Mouse (Mus musculus) stomach, postnatal 0 days (tissue): Measurements from ENCODE around the gene Tmem182. TPM values are rescaled to one million over a fixed set of nuclear protein-coding genes. Genes with fewer than 3 reads are reported as not detected.

Experiments used
- ATAC-seq: fragments of 200-750 bp; cut with Nextera tagmentation; 2 replicates; pipeline ENCODE4 v1.8.0; 2017; ENCODE audit not compliant: low FRiP score, low TSS enrichment
- DNase-seq: peaks from one replicate; pipeline ENCODE4 v3.0.0-alpha.2; 2016; ENCODE audit warnings: low spot score
- H3K27ac ChIP-seq: fragments of 300-500 bp; sonication (generic); replicated peaks from 2 replicates; pipeline ENCODE4 v1.5.1; 2014; ENCODE audit warnings: mild to moderate bottlenecking, control low read depth
- H3K27me3 ChIP-seq: fragments of 300-500 bp; sonication (generic); 2 replicates; pipeline ENCODE4 v1.6.1; 2014; ENCODE audit warnings: low read length; ENCODE audit not compliant: control insufficient read depth, insufficient read depth
- H3K36me3 ChIP-seq: fragments of 300-500 bp; sonication (generic); 2 replicates; pipeline ENCODE4 v1.6.1; 2014; ENCODE audit warnings: low read length, mixed read lengths; ENCODE audit not compliant: control insufficient read depth, insufficient read depth
- H3K4me1 ChIP-seq: fragments of 300-500 bp; sonication (generic); replicated peaks from 2 replicates; pipeline ENCODE4 v1.6.1; 2014; ENCODE audit warnings: antibody characterized with exemption; ENCODE audit not compliant: control insufficient read depth, insufficient read depth
- H3K4me2 ChIP-seq: fragments of 300-500 bp; sonication (generic); replicated peaks from 2 replicates; pipeline ENCODE4 v1.6.1; 2014; ENCODE audit warnings: low read depth, mild to moderate bottlenecking, control low read depth, moderate library complexity
- H3K4me3 ChIP-seq: fragments of 300-500 bp; sonication (generic); 2 replicates; pipeline ENCODE4 v1.5.1; 2014; ENCODE audit warnings: low read depth, low read length, control low read depth
- H3K9ac ChIP-seq: fragments of 300-500 bp; sonication (generic); 2 replicates; pipeline ENCODE4 v1.6.1; 2014; ENCODE audit warnings: mild to moderate bottlenecking, low read length, control low read depth, mixed read lengths
- H3K9me3 ChIP-seq: fragments of 300-500 bp; sonication (generic); 2 replicates; pipeline ENCODE4 v1.6.1; 2016; ENCODE audit warnings: low read length; ENCODE audit not compliant: control insufficient read depth
- CTCF ChIP-seq: IDR thresholded peaks from 2 replicates; pipeline ENCODE4 v1.5.1; 2016; ENCODE audit warnings: antibody characterized with exemption, low read depth, mild to moderate bottlenecking, moderate library complexity
- EP300 ChIP-seq: optimal IDR thresholded peaks from 2 replicates; pipeline ENCODE3; 2016; ENCODE audit warnings: antibody characterized with exemption
- whole genome bisulfite sequencing: fragments of 180-500 bp; shearing (Covaris S2); extraction: QIAGEN DNeasy Blood & Tissue Kit; methylation state at CpG from one replicate; pipeline ENCODE4 v1.1.7; 2014; 5-methylcytosine and 5-hydroxymethylcytosine counted together
- polyA plus RNA-seq: library from polyadenylated mRNA; unstranded; fragments of >200 nt; fragmentation: Nextera tagmentation; extraction: Ambion mirVana; gene quantifications from 2 replicates; pipeline ENCODE4 v1.2.1, GENCODE M21; 2015

Gene Tmem182
- polyA plus RNA-seq, 1 experiment from 2014 or later = 0.17 TPM

DNA sequence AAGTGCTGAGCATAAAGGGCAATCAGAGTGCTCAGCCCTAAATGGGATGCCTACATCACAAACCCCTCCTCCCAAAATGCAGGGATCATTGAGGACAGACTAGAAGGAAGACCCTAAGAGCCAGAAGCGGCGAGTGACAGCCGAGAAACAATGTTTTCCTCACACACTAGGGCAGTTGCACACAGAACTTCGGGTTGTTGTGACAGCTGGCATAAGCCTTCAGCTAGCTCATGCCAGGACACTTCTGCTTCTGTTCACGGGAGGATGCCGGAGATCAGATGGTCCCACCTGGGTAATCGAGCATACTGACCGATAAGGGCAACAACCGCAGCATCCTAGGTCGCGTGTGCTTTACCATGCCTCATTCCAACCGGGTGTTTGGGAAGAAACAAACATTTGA is 1.3 kb upstream of the Tmem182 start:
- Histone ChIP-seq H3K36me3 (no peaks in the 10 kb centered on the region), H3K9ac (no peak overlapping the region), H3K27ac (no peak overlapping the region), H3K4me2 (no peak overlapping the region), H3K4me3 (no peak overlapping the region), H3K9me3 (no peaks in the 10 kb centered on the region), H3K27me3 (no peaks in the 10 kb centered on the region), H3K4me1 (no peaks in the 10 kb centered on the region)
- TF ChIP-seq CTCF (no peak), EP300 (no peak)
- ATAC-seq = no peak
- 91% methylated on average over 12 of the region's 12 CpGs for WGBS
- no peak for DNase-seq

DNA sequence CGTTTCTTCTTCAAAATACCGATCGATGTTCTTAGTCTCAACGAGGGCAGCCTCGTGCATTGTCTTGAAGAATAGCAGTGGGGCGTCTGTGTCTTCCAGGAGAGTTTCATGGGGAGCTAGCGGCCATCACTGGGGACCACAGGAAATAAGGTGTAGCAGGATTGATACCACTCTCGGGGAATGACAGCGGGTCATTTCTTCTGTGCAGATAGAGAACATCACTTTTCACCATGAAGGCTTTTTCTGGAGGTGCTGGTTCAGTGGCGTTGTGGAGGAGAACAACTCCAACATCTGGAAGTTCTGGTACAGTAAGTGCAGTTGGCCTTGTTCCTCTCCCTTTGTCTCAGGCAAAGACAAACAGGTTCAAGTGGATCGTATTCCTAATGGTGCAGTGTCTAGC is 490 bp downstream of the Tmem182 start:
- no peak for TF ChIP-seq CTCF
- no peak for TF ChIP-seq EP300
- 86% methylated on average over 11 of the region's 11 CpGs for WGBS
- no peak for DNase-seq

DNA sequence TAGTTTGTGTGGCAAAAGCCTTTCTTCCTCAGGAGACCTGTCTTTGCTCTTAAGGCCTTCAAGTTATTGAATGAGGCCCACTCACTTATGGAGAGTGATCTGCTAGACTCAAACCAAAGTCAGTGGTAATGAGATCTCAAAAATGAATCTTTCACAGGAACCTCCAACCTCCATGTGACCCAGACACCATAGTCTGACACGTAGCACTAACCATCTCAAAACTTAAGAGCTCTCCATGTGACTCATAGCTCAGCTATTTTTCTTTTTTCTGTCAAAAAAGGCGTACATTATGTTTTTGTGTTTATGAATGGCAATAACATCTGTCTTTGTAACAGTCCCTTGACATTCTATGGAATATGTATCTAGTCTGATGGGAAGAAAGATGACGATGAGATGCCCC is 3.2 kb downstream of the Tmem182 start:
- Histone ChIP-seq H3K4me1 (no peaks in the 10 kb centered on the region), H3K9ac (no peak overlapping the region), H3K27ac (no peak overlapping the region), H3K27me3 (no peaks in the 10 kb centered on the region), H3K36me3 (no peaks in the 10 kb centered on the region), H3K4me2 (no peak overlapping the region), H3K9me3 (no peaks in the 10 kb centered on the region), H3K4me3 (no peak overlapping the region)
- TF ChIP-seq EP300 = no peak
- DNase-seq = no peak
- no peak for ATAC-seq
- WGBS = 68% methylated on average over 3 of the region's 3 CpGs

More for the DNA sequence above, 490 bp downstream of the Tmem182 start:
- Histone ChIP-seq H3K4me1 (no peaks in the 10 kb centered on the region), H3K9ac (no peak overlapping the region), H3K4me3 (no peak overlapping the region), H3K4me2 (no peak overlapping the region), H3K9me3 (no peaks in the 10 kb centered on the region), H3K27ac (no peak overlapping the region), H3K36me3 (no peaks in the 10 kb centered on the region), H3K27me3 (no peaks in the 10 kb centered on the region)
- no peak for ATAC-seq

DNA sequence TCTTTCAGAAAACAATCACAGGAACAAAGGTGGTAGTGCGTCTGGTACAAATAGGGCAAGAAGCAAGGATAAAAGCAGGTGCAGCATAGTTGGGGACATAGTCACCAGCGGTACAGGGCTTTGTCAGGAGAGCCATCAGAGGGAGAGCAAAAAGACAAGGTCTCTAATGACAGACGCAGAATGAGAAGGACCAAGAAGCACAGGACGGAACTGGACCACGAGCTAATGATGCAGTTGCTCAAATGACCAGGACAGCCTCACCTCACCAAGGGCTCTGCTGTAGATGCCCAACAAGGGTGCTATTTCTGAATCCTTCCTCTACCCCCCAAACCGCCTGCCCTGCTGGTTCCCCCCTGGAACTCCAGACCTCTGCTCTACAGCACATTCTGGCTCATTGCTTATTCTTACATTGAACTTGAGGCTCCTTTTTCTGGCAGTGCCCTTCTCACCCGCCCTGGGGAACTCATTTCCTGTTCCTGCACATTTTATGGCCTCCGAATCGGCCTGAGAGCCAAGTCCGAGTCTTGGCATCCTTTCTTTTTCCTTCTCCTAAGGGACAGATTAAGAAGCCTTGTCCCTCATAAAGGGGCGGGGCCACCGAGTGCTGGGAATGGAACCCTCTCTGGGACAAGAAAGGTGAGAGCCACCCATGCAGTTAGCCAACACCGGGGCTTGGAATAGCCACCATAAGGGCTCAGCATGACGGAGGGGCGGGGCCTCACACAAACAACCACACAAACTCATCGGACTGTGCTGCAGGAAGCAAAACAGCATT is 9.9 kb downstream of the Tmem182 start:
- Histone ChIP-seq H3K27ac (no peak overlapping the region), H3K4me1 (no peaks in the 10 kb centered on the region), H3K4me2 (no peak overlapping the region), H3K9ac (no peak overlapping the region), H3K4me3 (no peak overlapping the region), H3K27me3 (no peaks in the 10 kb centered on the region), H3K9me3 (no peaks in the 10 kb centered on the region), H3K36me3 (no peaks in the 10 kb centered on the region)
- DNase-seq (no peak), ATAC-seq (no peak)
- TF ChIP-seq CTCF (no peak), EP300 (no peak)
- WGBS = 59% methylated on average over 16 of the region's 16 CpGs

DNA sequence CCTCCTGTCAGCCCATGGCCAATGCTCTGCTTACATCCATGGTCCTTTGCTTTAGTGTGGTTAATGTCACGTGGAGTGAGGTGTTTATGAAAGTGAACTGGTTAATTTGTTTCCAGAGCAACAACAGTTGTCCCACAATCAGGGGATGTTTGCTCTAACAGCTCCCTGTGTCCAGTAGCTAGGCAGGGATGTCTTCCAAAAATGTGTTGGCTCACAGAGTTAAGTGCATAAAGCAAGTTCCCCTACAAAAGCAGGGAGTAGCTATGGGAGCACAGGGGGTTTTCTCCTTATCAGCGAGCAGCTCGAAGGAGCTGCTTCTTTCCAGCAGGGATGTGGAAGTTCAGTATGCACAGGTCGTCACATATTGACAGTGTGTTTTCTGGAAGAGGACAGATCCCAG is 19.1 kb downstream of the Tmem182 start:
- no peak overlapping the region for H3K4me3 ChIP-seq
- no peak overlapping the region for H3K27ac ChIP-seq
- no peaks in the 10 kb centered on the region for H3K4me1 ChIP-seq
- H3K9me3 ChIP-seq = no peaks in the 10 kb centered on the region
- no peak overlapping the region for H3K9ac ChIP-seq
- DNase-seq = no peak
- 42% methylated on average over 4 of the region's 4 CpGs for WGBS
- no peaks in the 10 kb centered on the region for H3K27me3 ChIP-seq
- H3K4me2 ChIP-seq = no peak overlapping the region
- no peak for ATAC-seq
- TF ChIP-seq CTCF (no peak), EP300 (no peak)
- no peaks in the 10 kb centered on the region for H3K36me3 ChIP-seq

DNA sequence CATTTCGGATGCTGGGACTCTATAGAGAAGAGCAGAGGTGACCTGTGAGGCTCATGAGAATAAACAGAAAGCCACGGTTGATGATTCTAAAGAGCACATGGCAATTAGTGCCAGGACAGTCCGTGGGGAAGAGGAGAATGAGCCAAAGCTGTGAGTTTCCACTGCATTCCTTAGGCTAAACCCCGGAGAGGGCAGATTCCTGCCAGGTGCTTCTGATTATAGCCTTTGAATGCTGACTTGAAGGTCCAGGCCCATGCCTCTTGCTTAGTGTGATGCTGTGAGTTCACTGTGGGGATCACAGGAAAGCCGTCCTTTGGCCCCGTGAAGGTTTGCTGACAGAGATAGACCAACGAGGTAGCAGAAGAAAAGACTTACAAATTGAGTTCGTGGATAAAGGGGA is 19.5 kb downstream of the Tmem182 start:
- no peak overlapping the region for H3K27ac ChIP-seq
- H3K27me3 ChIP-seq = no peaks in the 10 kb centered on the region
- no peaks in the 10 kb centered on the region for H3K9me3 ChIP-seq
- no peaks in the 10 kb centered on the region for H3K36me3 ChIP-seq
- DNase-seq (no peak), ATAC-seq (no peak)
- TF ChIP-seq CTCF = no peak
- TF ChIP-seq EP300 = no peak
- no peaks in the 10 kb centered on the region for H3K4me1 ChIP-seq
- WGBS = 64% methylated on average over 8 of the region's 8 CpGs
- H3K4me3 ChIP-seq = no peak overlapping the region
- H3K9ac ChIP-seq = no peak overlapping the region
- no peak overlapping the region for H3K4me2 ChIP-seq
